Mouse (Mus musculus) midbrain, embryonic 12.5 days (tissue): ENCODE results near the gene Klf1. TPM values are rescaled to one million over a fixed set of nuclear protein-coding genes. Genes with fewer than 3 reads are reported as not detected.
A peak's percentile ranks its signal among the peaks of the same experiment; 100 is the strongest.
"Not testable (repeated sequence)": the region's sequence is repeated elsewhere in the genome, so short reads cannot be mapped to it uniquely, and the experiment has no call there.

Source experiments
- ATAC-seq: fragments of 200-750 bp; cut with Nextera tagmentation; 2 replicates; pipeline ENCODE4 v1.8.0; 2017; ENCODE audit warnings: low read depth, moderate TSS enrichment, moderate library complexity; ENCODE audit not compliant: low FRiP score
- H3K27ac ChIP-seq: fragments of 300-500 bp; sonication (generic); replicated peaks from 2 replicates; pipeline ENCODE4 v1.5.1; 2016; ENCODE audit warnings: mild to moderate bottlenecking
- H3K27me3 ChIP-seq: fragments of 300-500 bp; sonication (generic); 2 replicates; pipeline ENCODE4 v1.6.1; 2016; ENCODE audit warnings: mild to moderate bottlenecking
- H3K36me3 ChIP-seq: fragments of 300-500 bp; sonication (generic); 2 replicates; pipeline ENCODE4 v1.6.1; 2016
- H3K4me1 ChIP-seq: fragments of 300-500 bp; sonication (generic); 2 replicates; pipeline ENCODE4 v1.6.1; 2016
- H3K4me2 ChIP-seq: fragments of 300-500 bp; sonication (generic); replicated peaks from 2 replicates; pipeline ENCODE4 v1.6.1; 2016; ENCODE audit warnings: mild to moderate bottlenecking, moderate library complexity
- H3K4me3 ChIP-seq: fragments of 300-500 bp; sonication (generic); 2 replicates; pipeline ENCODE4 v1.5.1; 2016; ENCODE audit warnings: mild to moderate bottlenecking
- H3K9ac ChIP-seq: fragments of 300-500 bp; sonication (generic); replicated peaks from 2 replicates; pipeline ENCODE4 v1.6.1; 2016; ENCODE audit warnings: mild to moderate bottlenecking, moderate library complexity
- H3K9me3 ChIP-seq: fragments of 300-500 bp; sonication (generic); 2 replicates; pipeline ENCODE4 v1.6.1; 2016; ENCODE audit warnings: mild to moderate bottlenecking
- WGBS: fragments of 180-500 bp; shearing (Covaris S2); methylation state at CpG from one replicate; pipeline ENCODE4 v1.1.7; 2016; 5-methylcytosine and 5-hydroxymethylcytosine counted together
- polyA plus RNA-seq: library from polyadenylated mRNA; unstranded; fragments of >200 nt; fragmentation: Nextera tagmentation; extraction: Ambion mirVana; gene quantifications from 2 replicates; pipeline ENCODE4 v1.2.1, GENCODE M21; 2016

Gene Klf1
- polyA plus RNA-seq, 1 experiment from 2014 or later = 4.3 TPM

DNA sequence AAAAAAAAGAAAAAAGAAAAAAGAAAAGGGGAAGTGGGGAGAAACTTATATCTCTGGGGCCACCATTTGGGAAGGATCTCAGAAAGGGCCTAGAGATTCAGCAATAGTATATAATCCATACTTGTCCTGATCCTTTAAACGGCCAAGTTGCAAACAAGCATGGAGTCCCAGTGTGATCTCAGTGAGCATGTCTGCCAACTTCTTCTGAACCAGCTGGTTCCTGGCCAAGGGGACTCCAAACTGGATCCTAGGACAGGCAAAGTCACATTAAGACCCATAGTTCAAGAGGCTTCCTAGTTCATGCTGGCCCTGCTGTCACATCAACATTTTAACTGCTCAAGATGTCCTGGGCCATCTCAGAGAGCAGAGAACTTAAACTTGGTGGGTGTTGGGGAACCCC lies 12.6 kb upstream of the Klf1 start:
- Histone ChIP-seq H3K4me1 (peaks cover 11% of the 10 kb centered on the region), H3K36me3 (peaks cover 47% of the 10 kb centered on the region), H3K27me3 (no peaks in the 10 kb centered on the region), H3K9ac (no peak overlapping the region), H3K4me2 (no peak overlapping the region), H3K27ac (no peak overlapping the region), H3K9me3 (no peaks in the 10 kb centered on the region), H3K4me3 (no peak overlapping the region)
- no peak for ATAC-seq
- WGBS = 100% methylated on average over 1 of the region's 1 CpGs

DNA sequence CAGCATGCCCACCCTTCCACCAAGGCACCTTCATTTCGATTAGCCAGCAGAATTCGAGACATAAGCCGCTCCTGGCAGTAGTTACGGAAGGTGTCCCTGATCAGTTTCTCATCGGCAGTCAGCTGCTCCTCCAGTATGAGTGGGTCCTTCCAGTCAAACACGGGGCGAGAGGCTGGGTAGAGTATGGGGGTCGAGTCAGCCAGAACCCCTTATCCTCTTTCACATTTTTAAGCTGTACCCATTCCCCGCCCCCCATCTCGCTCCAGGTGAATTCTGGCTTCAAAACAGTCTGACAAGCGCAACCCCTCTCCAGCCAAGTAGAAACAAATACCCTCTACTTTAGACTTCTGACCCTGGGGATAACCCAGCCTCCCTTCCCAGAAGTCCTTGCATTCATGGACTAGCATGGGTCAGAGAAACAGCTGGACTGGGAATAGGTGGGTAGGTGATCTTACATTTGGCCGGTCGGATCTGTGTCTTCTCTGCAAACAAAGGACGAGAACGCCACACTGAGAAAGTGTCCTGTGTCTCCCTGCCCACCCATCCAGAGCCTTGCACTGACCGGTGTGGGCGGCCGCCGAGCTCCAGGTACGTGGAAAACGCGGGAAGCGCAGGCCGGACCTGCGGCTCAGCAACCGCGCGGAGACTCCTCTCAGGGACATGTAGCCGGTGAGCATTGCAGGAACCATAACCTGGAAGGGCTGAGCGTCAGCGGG lies 8.6 kb upstream of the Klf1 start:
- Histone ChIP-seq H3K27ac (0 out of 2 replicates have a peak overlapping the region, but pooled peaks have one; percentile 8), H3K4me1 (peaks cover 16% of the 10 kb centered on the region), H3K9ac (peak overlapping the region; percentile 73), H3K27me3 (no peaks in the 10 kb centered on the region), H3K9me3 (no peaks in the 10 kb centered on the region), H3K4me2 (peak overlapping the region; percentile 77), H3K4me3 (peak overlapping the region; percentile 80), H3K36me3 (peaks cover 23% of the 10 kb centered on the region)
- WGBS = 14% methylated on average over 31 of the region's 31 CpGs
- peak; percentile 54 for ATAC-seq

DNA sequence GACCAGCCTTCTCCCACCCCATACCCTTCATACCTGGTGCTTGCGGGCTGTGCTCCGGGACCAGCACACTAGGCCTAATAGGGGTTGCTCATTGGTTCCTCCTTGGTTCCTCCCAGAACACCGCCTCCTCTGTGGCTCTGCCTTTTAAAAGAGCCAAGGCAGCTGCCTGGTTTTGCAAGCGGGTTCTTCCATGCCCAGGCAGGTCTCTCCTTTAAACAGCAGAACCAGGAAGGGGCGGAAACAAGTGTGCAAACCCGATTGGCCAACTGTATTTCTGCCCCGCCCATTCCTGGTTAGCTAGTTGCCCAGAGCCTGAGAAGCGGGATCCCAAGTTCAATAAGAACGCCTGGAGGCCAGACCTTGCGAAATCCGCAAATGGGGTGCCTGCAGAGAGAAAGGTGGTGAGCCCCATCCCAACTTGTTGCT lies 8.0 kb upstream of the Klf1 start, which contains the start of gene Gcdh:
Gcdh (minus strand) TSS at position 213 of the 426 bp plus-strand sequence.
- H3K27ac ChIP-seq = 0 out of 2 replicates have a peak within 1 kb of the TSS, but pooled peaks have one; percentile 8
- no peaks in the 10 kb centered on the region for H3K27me3 ChIP-seq
- H3K4me2 ChIP-seq = peak within 1 kb of the TSS; percentile 77
- no peaks in the 10 kb centered on the region for H3K9me3 ChIP-seq
- 1% methylated on average over 11 of the region's 11 CpGs for WGBS
- peak within 1 kb of the TSS; percentile 73 for H3K9ac ChIP-seq
- H3K4me1 ChIP-seq = peaks cover 16% of the 10 kb centered on the region
- H3K36me3 ChIP-seq = peaks cover 17% of the 10 kb centered on the region
- H3K4me3 ChIP-seq = peak within 1 kb of the TSS; percentile 80
- ATAC-seq = peak; percentile 95

DNA sequence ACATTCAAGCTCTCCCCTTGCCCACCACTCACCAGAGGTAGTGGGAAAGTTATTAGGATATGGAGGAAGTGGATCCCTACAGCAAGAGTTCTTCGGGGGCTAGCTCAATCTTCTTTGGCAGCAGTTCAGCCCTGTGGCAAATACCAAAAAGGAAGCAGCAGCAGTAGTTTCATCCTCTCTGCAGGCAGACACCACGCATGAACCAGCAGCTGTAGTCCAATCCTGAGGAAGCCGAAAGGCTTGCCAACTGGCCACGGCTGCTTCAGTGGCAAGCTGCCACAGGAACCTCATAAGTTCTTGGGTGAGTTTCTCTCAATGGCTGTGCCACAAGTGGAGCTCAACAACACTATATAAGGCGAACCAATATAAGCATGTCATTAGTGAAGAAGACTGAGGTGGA lies 5.8 kb upstream of the Klf1 start:
- no peaks in the 10 kb centered on the region for H3K9me3 ChIP-seq
- no peak overlapping the region for H3K4me2 ChIP-seq
- H3K9ac ChIP-seq = no peak overlapping the region
- H3K4me3 ChIP-seq = no peak overlapping the region
- H3K36me3 ChIP-seq = peaks cover 1% of the 10 kb centered on the region; the same call in 1 of the 2 replicates
- H3K4me1 ChIP-seq = peaks cover 16% of the 10 kb centered on the region
- H3K27ac ChIP-seq = no peak overlapping the region
- H3K27me3 ChIP-seq = peaks cover 13% of the 10 kb centered on the region
- ATAC-seq = no peak
- whole genome bisulfite sequencing = 89% methylated on average over 5 of the region's 5 CpGs

DNA sequence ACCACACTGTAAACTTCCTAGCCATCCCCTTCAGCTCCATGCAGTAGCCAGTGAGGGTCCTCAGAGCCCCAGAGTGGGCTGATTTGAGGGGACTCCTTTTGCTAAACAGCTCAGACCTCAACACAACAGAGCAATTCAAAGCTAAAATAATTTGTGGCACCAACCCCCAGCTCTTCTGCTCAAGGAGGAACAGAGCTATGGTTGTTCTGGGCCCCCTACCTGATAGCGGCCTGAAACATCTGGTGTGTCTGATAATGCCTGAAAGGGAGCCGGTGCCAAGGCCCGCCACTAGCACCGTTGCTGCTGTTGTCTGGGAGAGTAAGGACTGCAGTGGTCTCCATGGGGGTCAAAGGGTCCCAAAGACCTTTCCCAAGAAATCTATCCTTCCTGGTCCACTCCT lies 657 bp upstream of the Klf1 start:
- 68% methylated on average over 4 of the region's 4 CpGs for WGBS

DNA sequence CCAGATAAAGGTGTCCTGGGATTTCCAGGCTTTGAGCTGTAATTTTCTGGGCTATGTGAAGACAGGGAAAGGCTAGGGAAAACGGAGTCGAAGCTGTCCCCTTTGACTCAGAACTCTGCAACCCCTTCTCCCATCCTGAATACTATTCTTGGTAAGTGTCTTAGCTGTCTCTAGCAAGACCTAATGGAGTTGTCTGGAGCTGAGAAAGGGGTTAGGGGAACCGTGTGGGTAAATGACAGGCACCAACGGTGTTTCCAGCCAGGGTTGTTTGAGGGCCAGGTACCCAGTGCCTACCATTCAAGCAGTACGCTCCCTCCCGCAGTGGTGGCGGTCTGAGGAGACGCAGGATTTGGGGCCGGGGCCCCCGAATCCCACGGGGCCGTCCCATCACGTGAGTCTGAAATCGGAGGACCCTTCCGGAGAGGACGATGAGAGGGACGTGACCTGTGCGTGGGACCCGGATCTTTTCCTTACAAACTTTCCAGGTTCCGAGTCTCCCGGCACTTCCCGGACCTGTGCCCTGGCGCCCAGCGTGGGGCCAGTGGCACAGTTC lies 715 bp downstream of the Klf1 start:
- H3K9ac ChIP-seq = peak overlapping the region; percentile 60
- H3K27me3 ChIP-seq = peaks cover 59% of the 10 kb centered on the region
- no peaks in the 10 kb centered on the region for H3K9me3 ChIP-seq
- H3K36me3 ChIP-seq = no peaks in the 10 kb centered on the region
- ATAC-seq = no peak; the same call in 1 of the 2 replicates
- peak overlapping the region; percentile 92 for H3K4me2 ChIP-seq
- H3K4me3 ChIP-seq = peak overlapping the region; percentile 56
- 3% methylated on average over 24 of the region's 24 CpGs for WGBS
- peaks cover 15% of the 10 kb centered on the region for H3K4me1 ChIP-seq
- no peak overlapping the region for H3K27ac ChIP-seq

More for the DNA sequence above, 657 bp upstream of the Klf1 start:
- Histone ChIP-seq H3K9me3 (no peaks in the 10 kb centered on the region), H3K9ac (no peak overlapping the region), H3K4me3 (no peak overlapping the region), H3K36me3 (no peaks in the 10 kb centered on the region), H3K4me2 (no peak overlapping the region), H3K4me1 (peaks cover 15% of the 10 kb centered on the region), H3K27me3 (peaks cover 59% of the 10 kb centered on the region), H3K27ac (no peak overlapping the region)
- no peak for ATAC-seq

DNA sequence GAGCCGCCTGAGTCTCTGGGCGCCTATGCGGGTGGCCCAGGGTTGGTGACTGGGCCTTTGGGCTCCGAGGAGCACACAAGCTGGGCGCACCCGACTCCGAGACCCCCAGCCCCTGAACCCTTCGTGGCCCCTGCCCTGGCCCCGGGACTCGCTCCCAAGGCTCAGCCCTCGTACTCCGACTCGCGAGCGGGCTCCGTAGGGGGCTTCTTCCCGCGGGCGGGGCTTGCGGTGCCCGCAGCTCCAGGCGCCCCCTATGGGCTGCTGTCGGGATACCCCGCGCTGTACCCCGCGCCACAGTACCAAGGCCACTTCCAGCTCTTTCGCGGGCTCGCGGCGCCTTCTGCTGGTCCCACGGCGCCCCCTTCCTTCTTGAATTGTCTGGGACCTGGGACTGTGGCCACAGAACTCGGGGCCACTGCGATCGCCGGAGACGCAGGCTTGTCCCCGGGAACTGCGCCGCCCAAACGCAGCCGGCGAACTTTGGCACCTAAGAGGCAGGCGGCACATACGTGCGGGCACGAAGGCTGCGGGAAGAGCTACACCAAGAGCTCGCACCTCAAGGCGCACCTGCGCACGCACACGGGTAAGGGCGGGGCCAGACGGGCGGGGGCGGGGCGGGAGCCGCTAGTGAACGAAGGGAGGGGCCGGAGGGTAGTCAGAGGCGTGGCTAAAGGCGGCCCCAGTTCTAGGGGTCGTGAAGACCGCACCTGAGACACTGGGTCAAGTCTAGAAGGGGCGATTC lies 1.4 kb downstream of the Klf1 start:
- Histone ChIP-seq H3K27ac (no peak overlapping the region), H3K9ac (peak overlapping the region; percentile 60), H3K4me3 (peak overlapping the region; percentile 56), H3K36me3 (no peaks in the 10 kb centered on the region), H3K9me3 (no peaks in the 10 kb centered on the region), H3K4me1 (peaks cover 15% of the 10 kb centered on the region), H3K27me3 (peaks cover 59% of the 10 kb centered on the region), H3K4me2 (peak overlapping the region; percentile 92)
- WGBS = under 1% methylated on average over 68 of the region's 68 CpGs
- peak; percentile 86 for ATAC-seq

DNA sequence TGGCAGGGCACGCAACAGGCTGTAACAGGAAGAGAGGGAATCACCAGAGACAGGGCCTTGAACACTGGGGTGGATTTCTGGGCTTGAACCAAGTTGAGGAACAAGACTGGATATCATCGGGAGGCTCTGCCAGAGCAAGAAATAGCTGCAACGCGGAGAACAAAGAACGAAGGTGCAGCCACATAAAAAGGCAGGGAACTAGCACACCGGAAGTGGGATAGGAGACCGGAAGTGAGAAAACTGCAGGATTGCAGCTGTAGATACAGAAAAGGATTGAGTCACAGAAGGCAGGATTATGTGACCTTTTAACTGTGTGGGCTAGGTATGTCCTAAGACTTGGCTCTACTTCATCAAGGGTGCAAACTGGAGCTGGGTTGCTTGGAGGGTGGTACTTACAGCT lies 2.6 kb downstream of the Klf1 start:
- Histone ChIP-seq H3K9ac (no peak overlapping the region), H3K4me3 (no peak overlapping the region), H3K4me2 (no peak overlapping the region), H3K4me1 (peaks cover 23% of the 10 kb centered on the region), H3K27ac (no peak overlapping the region), H3K9me3 (no peaks in the 10 kb centered on the region), H3K27me3 (peaks cover 67% of the 10 kb centered on the region), H3K36me3 (no peaks in the 10 kb centered on the region)
- ATAC-seq = no peak
- WGBS = 90% methylated on average over 7 of the region's 7 CpGs

DNA sequence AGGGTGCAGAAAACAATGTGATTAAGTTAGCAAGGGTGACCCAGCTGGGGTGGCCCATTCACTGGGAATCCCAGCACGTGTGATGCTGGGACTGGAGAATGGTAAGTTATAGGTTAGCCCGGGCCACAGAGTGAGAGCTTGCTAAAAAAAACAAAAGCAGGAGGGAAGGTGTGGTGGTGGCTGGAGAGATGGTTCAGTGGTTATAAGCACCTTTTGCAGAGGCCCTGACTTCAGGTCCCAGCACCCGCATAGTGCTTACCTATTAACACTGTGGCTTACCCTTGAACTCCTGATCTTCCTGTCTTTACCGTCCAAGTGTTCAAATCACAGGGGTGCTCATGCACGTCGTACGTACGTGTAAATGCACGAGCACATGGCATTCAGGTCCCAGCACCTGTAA lies 5.3 kb downstream of the Klf1 start:
- Histone ChIP-seq H3K9me3 (no peaks in the 10 kb centered on the region), H3K4me2 (no peak overlapping the region), H3K9ac (no peak overlapping the region), H3K36me3 (peaks cover 16% of the 10 kb centered on the region), H3K4me1 (peaks cover 23% of the 10 kb centered on the region), H3K4me3 (no peak overlapping the region), H3K27ac (no peak overlapping the region), H3K27me3 (peaks cover 70% of the 10 kb centered on the region)
- whole genome bisulfite sequencing = 89% methylated on average over 9 of the region's 9 CpGs
- ATAC-seq = no peak

DNA sequence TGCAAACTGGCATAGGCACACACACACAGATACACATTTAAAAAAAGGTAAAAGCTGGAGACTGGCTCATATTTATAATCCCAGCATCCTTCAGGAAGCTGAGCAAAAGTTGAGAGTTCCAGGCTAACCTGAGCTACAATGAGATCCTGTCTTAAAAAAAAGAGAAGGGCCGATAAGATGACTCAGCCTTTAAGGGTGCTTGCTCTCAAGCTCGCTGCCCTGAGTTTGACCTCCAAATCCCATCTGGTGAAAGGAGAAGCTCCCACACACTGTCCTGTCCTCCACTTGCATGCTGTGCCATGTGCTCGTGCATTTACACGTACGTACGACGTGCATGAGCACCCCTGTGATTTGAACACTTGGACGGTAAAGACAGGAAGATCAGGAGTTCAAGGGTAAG lies 5.8 kb downstream of the Klf1 start:
- peaks cover 19% of the 10 kb centered on the region for H3K4me1 ChIP-seq
- H3K9ac ChIP-seq = no peak overlapping the region
- H3K27me3 ChIP-seq = peaks cover 70% of the 10 kb centered on the region
- ATAC-seq = no peak
- no peaks in the 10 kb centered on the region for H3K9me3 ChIP-seq
- peaks cover 20% of the 10 kb centered on the region for H3K36me3 ChIP-seq
- no peak overlapping the region for H3K27ac ChIP-seq
- H3K4me3 ChIP-seq = no peak overlapping the region
- H3K4me2 ChIP-seq = no peak overlapping the region
- 81% methylated on average over 8 of the region's 8 CpGs for whole genome bisulfite sequencing

DNA sequence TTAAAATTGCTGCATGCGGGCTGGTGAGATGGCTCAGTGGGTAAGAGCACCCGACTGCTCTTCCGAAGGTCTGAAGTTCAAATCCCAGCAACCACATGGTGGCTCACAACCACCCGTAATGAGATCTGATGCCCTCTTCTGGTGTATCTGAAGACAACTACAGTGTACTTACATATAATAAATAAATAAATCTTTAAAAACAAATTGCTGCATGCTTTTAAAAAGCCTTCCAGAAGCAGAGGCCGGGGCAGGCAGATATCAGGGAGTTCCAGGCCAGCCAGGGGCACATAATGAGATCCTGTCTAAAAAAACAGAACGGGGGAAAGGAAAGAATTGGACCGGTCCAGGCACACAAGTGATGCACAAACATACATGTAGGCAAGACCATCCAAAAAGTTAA lies 6.3 kb downstream of the Klf1 start:
- Histone ChIP-seq H3K36me3 (peaks cover 25% of the 10 kb centered on the region), H3K4me1 (peaks cover 20% of the 10 kb centered on the region), H3K27me3 (peaks cover 70% of the 10 kb centered on the region), H3K4me2 (peak overlapping the region; percentile 73), H3K4me3 (peak overlapping the region; percentile 51)
- ATAC-seq = peak; percentile 13; the same call in 1 of the 2 replicates
- H3K9ac ChIP-seq, H3K9me3 ChIP-seq, H3K27ac ChIP-seq: not testable (repeated sequence)
- WGBS = 36% methylated on average over 7 of the region's 7 CpGs
